Mouse (Mus musculus) CH12F3 (cell line): Measurements from ENCODE around the gene Dlgap4.

Experiments used
- in situ Hi-C: fragments of 300-500 bp; cut with MboI; formaldehyde crosslinking; loops from 2 replicates; pipeline ENCODE4 v1.14.3; 2020; ENCODE audit warnings: low sequenced_read_pairs

The Dlgap4 gene

DNA sequence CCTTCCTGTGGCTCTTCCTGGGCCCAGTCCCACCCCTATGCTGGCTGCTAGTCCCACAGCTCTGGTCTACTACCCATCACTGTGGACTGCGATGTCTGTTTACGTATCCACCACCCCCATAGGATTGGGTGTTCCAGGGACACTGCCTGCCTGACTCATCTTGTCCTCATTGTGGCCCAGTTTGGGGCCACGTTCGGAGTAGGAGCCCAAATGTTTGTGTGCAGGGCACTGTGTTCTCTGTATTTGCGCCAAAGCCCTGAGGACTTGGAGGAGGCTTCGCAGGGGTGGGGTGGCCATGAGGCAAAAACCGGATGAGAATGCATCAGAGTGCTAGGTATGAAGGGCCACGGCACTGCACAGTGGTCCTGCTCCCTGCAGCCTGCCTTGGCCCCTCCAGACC, 44.0 kb downstream of the Dlgap4 start:
- in situ Hi-C loops: no loop called here

DNA sequence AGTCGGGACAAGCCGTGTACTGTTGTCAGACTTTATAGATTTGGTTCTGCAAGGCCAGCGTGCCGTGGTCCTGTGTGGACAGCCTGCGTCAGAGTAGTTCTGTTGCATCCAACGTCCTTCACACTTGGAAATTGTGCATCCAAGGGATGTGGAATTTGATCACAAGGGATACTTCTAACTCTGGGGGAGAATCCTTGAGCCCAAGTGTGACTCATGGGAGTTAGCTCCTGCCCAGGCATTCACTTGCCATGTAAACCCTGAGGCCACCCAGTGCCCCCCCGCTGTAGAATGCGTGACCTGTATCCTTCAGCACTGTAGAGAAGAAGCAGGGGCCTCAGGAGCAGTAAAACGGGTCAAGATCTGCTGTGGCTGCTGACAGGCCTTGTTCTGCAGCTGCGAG, 44.7 kb downstream of the Dlgap4 start:
- in situ Hi-C loops: no loop called here

DNA sequence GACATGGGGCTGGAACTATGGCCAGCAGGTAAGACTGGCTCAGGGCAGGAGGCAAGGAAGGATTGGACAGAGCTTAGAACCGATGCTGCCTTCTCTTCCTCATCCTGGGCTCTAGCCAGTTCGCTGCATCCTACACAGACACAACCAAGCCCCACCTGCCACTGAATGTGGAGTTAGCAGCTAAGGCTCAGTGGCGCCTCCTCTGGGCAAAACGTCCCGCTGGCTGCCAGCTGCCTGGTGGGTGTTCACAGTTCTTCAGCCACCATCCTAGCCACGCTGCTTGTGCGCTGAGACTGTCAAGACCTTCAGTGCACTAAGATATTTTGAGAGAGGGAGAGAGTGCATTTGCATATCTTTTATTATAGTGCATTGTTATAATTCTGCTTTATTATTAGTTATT, 45.2 kb downstream of the Dlgap4 start:
- in situ Hi-C loops: no loop called here

DNA sequence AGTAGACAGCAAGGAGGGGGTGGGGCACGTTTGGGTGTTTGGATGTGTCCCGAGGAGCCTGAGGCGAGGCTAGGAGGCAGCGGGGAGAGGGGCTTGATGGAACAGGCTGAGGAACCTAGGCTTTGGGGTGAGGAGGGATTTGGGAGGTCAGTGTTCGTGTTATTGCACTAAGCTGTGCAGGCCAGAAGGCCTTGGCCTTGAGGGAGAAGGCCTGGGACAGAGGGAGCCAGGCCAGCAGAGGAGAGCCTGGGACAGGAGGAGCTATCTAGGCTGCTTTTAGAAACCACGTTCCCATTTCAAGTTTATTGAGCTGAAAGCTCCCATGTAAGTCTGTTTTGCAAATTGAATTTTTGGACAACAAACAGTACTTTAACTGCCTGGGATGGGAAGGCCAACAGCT, 46.5 kb downstream of the Dlgap4 start:
- in situ Hi-C loops: no loop called here

DNA sequence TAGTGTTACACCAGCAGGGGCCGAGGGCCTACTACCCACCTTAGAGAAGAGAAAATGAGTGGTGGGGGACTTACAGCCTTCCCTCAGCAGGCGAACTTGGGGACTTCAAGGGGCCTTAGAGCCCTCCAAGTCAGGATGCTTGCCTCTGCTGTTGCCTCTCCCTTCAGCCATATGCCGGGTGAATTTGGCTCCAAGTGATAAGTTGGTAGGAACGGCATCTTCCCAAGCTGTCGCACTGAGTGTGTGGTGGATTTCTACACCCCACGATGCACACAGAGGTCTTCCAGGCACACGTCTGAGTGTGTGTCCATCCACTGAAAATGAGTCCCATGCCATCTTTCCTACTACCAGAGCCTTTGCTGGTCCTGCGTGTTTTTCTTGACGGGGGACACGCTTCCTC, 49.7 kb downstream of the Dlgap4 start:
- in situ Hi-C loops: no loop called here

DNA sequence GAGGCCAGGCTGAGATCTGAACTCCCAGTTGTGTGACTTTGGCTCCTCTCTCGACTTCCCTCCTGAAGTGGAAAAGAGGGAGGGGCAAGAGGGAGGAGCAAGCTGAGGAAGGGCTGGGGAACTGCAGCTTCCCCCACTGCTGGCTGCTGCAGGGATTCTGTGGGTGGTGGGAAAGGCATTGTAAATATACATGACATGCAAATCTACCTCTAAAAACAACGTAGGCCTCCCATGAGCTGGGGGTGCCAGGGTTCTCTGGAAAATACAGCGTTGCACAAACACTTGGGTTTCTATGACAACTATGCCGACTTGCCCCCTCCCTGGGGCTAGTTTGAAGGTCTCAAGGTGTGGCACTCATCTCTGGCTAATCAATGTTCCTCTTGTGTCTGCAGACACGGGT, 50.9 kb downstream of the Dlgap4 start:
- in situ Hi-C loops: no loop called here

DNA sequence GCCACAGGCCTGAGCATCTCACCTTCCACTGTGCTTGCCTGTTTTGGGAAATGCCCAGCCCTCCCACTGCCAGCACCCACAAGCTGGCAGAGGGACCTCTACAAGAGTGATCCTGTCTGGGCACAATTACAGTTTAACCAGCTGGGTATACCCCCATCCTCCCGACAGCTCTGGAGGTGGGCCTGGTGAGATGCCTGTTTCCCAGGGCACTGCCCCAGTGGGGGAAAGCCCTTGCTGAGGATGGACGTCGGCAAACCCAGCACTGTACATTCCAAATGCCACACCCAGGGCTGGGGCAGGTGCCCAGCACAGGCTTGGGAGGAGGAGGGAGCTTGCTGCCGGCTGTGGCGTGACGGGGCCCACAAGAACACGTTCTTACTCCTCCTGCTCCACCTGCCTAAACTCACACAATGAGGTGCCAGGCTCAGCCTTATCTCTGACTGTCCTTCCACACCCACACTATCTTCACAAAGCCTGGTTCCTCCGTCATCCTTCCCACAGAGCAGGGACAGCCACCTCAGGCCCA, 51.6 kb downstream of the Dlgap4 start:
- in situ Hi-C loops: no loop called here

DNA sequence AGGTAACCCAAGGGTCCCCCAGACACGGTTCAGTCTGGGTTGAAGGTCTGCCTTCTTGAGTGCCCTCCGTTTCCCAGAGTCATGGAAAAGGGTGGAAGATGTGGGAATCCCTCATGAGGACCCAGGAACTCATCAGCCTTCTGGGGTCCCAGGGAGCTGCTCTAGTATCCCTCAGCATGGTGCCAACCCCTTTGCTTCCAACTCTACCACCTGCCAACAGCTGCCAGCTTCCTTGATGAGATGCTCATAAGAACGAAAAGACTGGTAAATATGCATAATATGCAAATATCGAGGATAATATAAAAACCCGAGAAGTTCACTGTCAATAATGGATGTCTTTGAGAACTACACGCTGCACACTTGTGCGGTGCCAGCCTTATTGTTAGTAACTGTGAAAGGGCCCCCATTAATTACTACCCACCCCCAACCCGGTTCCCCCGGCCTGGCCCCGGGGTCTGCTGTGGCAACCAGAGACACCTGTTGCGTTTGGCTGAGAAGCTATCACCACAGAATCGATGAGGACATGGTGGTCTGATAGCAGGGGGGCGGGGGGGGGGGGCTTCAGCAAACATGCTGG, 52.2 kb downstream of the Dlgap4 start:
- in situ Hi-C loops: no loop called here

DNA sequence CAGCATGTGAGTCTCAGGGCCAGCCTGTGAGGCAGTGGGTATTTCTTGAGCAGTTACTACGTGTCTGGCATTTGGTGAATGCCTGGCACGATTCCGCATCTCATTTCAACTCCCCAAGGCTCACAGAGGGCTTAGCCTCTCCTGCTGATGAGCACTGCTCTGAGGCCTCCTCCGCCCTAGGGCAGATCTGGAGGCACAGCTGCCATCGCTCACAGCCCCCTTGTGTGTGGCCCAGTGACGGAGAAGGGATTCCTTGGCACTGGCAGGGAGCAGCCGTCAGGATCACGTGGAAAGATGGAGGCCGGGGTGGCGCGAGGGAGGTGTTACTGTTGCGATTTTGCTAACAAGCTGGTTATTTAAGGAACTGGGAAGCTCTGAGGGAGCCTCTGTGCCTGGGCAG, 52.7 kb downstream of the Dlgap4 start:
- in situ Hi-C loops: no loop called here

DNA sequence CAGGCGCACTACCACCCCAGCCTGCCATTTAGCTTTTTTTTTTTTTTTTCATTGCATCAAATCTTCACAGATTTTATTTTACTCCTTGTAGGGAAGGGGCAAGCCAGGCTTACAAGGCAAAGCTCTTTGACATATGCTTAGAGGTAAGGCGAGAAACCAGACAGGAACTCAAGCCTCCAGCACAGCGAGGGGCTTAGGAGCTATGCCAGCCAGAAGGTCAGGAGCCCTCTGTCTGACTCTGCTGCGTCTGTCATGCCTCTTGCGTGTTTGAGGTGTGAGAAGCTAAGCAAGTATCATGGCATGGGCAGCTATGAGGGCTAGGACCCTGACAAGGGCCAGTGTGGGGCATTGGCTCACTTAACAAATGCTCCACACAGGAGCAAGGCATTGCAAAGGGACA, 53.8 kb downstream of the Dlgap4 start:
- in situ Hi-C loops: no loop called here

DNA sequence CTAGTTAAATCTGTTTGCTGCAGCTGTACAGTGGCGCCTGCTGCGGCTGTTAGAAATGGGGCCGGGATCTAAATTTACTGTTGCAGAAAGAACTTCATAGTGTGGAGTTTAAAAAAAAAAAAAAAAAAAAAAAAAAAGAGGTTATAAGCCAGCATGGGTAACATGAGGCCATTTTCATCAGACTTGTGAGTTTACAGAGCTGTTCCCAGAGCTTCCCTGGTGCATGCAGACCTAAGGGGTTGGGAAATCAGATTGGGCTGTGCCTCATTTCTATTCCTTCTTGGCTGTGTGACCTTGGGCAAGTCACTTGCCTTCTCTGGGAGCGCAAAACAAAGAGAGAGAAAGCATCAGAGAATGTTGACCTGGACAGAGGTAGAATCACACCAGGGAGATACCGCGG, 55.1 kb downstream of the Dlgap4 start:
- in situ Hi-C loops: no loop called here

DNA sequence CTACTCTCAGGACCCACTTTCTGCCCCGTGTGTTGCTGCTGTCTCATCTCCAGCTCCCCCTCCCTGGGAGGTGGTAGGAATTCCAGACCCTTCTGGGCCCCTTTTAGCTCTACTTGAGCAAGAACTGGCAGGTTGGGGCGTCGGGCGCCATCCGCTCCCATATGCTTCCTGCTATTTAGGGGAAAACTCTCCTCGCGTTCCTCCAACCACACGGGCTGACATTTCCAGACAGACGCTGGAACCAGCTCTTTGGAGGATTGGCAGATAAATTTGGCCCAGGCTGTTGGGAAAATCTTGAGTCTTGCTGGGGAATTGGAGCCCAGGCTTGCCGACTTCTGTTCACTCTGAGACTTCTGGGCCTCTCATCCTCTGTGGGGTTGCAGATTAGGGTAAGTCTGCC, 59.8 kb downstream of the Dlgap4 start:
- in situ Hi-C loops: no loop called here

DNA sequence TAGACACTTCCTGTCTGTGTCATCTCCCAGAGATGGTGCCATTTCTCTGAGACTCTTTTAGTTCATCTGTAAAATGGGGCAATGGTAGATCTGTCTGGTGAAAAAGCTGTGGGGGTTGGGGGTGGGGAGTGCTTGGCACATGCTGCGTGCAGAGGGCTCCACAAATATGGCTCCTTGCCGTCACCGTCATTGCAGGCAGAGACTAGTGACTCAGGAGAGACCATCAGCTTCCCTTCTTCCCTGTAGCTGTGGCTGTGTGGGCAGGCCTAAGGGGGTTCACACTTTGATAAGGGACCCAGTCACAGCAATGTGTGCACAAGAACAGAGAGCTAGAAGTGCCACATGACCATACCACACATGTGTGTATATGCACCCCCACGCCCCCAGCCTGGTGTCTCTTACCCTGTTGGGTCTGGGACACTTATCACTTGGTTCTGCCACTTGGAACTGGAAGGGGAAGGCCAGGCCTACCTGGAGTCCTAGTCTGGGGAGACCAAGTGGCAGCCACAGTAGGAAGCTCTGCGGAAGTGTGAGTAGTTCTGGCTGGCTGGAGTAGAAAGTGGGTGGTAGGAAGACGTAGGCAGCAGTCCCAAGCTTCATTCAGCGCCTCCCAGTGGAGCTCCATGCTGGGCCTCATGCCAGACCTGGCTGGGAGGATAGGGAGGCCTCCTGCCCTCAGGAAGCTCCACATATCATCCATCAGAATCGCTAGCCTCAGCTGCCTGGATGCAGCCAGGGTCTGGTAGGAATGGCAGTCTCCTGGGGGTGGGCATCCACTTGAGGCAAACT, 60.6 kb downstream of the Dlgap4 start:
- in situ Hi-C loops: no loop called here

DNA sequence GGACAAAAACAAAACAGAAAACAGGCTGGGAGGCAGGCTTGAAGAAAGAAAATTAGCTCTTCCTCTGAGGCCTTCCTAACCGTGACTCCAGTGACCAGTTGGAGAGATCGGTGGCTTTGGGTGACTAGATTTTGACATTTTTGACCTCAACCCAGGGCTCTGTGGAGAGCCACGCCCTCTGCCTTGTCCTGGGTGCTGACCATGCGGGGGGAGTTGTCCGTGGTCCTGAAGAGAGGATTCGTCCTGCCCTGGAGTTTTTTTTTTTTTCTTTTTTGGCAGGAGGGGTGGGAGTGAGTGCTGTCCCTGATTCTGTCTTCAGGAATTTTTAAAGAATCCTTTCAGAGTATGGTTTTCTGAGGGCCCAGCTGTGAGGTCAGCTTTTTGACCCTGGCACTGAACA, 63.4 kb downstream of the Dlgap4 start:
- in situ Hi-C loops: no loop called here

DNA sequence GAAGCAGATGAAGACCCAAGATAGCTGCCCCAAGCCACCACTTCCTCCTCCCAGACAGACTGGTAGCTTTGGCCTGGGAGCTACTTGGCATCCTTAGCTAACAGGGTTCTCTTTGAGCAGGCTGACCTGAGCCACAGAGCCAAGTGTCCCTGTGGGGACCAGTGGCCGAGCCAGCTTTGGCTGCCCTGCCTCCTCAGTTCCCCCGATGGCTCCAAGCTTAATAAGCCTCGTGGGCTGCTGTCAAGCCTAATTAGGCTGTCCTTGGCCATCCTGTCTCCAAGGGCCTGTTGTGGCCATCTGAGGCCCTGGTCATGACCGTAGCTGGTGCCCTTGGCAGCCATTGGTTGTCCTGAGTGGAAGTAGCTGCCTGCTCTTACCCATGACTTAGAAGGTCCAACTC, 64.6 kb downstream of the Dlgap4 start:
- in situ Hi-C loops: no loop called here

DNA sequence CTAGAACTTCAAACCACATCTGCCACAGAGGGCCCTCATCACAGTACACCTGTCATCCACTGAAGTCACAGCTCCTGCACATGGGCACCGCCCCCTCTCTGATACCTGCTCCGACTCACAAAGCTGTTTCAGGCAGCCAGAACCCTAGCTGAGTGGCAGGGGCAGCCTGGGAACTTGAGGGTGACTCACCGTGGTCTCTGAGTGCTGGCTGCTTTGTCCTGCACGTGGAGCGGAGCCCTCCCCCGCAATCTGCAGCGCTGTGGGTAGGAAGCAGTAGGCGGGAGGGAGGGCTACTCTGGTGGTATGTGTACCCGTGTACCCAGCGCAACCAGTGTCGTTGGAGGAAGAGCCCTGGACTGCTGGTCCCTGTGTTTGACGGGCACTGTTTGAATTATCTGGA, 69.5 kb downstream of the Dlgap4 start:
- in situ Hi-C loops: no loop called here

DNA sequence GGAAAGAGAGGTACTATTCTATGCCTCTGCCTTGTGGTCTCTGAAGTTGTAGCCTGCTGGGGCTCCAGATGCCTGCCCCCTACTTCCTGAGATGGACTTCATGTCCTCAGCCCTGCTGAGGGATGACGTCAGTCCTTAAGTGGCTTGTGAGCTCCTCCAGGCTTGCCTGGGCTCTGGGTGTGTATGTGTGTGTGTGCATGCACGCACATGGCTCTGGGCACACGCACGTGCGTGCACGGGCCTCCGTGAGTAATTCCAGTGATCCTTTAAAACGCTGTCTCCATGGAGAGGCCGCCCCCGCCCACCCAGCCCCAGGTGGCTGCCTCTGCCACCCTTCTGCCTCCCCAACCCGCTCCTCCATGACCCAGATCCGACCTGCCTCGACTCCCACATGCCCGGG, 72.5 kb downstream of the Dlgap4 start:
- in situ Hi-C loops: no loop called here

DNA sequence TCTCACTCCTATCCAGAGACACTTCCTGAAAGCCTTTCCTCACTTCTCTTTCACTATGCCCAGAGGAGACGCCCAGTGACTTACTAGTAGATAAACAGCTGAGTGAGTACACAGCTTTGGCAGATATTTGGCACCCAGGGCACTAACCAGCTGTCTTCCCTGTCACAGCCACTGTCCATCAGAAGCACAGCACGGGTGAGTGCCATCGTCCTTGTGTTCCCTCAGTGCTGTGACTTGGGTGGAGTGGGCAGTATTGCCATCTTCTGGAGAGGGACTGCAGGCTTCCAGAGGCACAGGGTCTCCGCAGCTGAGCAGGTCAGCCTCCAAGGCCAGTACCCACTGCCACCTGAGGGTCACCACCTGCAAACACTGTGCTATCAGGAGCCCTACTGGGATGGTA, 73.2 kb downstream of the Dlgap4 start:
- in situ Hi-C loops: no loop called here

DNA sequence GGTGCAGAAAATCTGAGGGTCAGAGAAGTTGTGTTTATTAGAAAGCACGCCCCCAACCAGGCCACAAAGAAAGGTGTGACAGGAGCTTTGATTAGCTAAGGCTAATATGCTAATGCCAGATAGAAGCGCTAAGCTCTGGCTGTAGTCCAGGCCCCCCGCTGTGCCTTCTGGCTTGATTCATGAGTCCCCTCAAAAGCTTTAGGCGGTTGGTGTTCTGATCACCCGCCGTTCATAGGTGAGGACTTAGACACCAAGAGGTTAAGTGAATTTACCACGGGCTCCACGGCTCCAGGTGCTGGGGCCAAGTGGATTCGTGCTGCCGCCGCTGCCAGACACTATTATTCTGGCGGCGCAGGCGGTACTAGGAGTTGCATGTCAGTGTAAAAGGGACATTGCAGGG, 75.1 kb downstream of the Dlgap4 start:
- in situ Hi-C loops: no loop called here

DNA sequence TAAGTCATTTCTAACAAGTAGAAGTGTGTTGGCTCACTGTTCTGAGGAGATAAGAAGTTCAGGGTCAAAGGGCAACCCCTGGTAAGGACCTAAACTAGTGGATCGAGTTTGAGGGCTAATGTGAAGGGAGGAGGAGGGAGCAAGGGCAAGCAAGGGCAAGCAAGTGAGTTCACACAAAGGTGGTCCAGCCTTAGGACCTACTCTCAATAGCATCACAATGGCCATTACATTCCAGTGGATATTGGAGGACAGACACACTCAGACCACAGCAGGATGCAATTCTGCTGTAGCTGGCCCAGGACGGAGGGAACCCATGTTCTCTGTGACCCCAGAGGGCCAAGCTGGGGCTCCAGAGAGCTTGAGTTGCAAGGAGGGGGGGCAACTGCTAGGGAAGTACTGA, 77.3 kb downstream of the Dlgap4 start:
- in situ Hi-C loops: no loop called here

DNA sequence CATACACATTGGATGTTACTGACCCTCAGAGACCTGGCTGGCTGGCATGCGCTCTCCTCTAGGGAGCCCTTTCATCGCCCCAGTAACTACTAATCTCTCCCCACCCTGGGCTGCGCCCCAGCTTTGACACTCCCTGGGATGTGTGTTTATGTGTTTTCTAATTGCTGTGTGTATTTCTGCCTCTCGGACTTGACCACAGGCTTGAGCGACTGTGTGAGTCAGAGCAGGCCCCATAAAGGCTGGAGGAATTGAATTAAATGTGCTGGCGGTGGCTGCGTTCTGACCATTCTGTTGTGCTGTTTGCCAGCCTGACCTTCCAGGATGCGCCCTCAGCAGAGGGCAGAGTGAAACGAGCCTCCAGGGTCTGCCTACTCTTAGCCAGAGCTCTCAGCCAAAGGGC, 78.2 kb downstream of the Dlgap4 start:
- in situ Hi-C loops: no loop called here

DNA sequence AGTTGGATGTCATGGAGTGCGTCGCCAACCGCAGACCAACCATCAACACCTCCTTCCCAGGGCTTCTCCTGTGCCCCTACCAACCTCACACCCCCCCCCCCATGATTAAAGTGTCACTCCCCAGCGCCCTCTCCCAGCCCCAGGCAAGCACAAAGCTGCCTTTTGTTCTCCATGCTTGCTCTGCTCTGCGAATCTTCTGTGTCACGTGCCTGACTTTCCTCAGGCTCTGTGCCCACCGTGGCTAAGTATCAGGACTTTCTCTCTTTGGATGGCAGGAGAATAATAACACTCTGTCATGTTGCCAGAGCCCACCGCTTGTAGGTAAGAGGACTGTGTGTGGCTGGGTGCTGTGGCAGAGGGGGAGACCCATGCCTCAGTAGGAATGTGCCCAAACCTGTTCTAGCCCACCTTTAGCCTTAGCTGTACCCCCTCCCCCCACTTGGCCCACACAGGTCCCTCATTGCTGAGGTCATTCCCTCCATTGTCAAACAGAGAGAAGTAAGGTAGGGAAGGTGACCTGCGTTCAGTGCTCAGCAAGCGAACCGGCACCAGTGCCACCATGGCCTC, 79.8 kb downstream of the Dlgap4 start:
- in situ Hi-C loops: no loop called here
